Mouse (Mus musculus) limb, embryonic 12.5 days (tissue): ENCODE results near the gene Mogs. TPM values are rescaled to one million over a fixed set of nuclear protein-coding genes. Genes with fewer than 3 reads are reported as not detected.
"Not testable (repeated sequence)": the region's sequence is repeated elsewhere in the genome, so short reads cannot be mapped to it uniquely, and the experiment has no call there.

Source experiments
- ATAC-seq: fragments of 200-750 bp; cut with Nextera tagmentation; 2 replicates; pipeline ENCODE4 v1.8.0; 2017; ENCODE audit warnings: low read depth, moderate TSS enrichment; ENCODE audit not compliant: insufficient number of reproducible peaks, insufficient read depth, low FRiP score, low TSS enrichment
- H3K27ac ChIP-seq: fragments of 300-500 bp; sonication (generic); 2 replicates; pipeline ENCODE4 v1.5.1; 2016; ENCODE audit warnings: mild to moderate bottlenecking, moderate library complexity
- H3K27me3 ChIP-seq: fragments of 300-500 bp; sonication (generic); 2 replicates; pipeline ENCODE4 v1.6.1; 2016; ENCODE audit warnings: mild to moderate bottlenecking, moderate library complexity
- H3K36me3 ChIP-seq: fragments of 300-500 bp; sonication (generic); 2 replicates; pipeline ENCODE4 v1.6.1; 2016; ENCODE audit warnings: mild to moderate bottlenecking, moderate library complexity
- H3K4me1 ChIP-seq: fragments of 300-500 bp; sonication (generic); replicated peaks from 2 replicates; pipeline ENCODE4 v1.6.1; 2016
- H3K4me2 ChIP-seq: fragments of 300-500 bp; sonication (generic); 2 replicates; pipeline ENCODE4 v1.6.1; 2016; ENCODE audit warnings: mild to moderate bottlenecking, moderate library complexity
- H3K4me3 ChIP-seq: fragments of 300-500 bp; sonication (generic); replicated peaks from 2 replicates; pipeline ENCODE4 v1.5.1; 2016; ENCODE audit warnings: mild to moderate bottlenecking
- H3K9ac ChIP-seq: fragments of 300-500 bp; sonication (generic); replicated peaks from 2 replicates; pipeline ENCODE4 v1.6.1; 2016; ENCODE audit warnings: mild to moderate bottlenecking, moderate library complexity
- H3K9me3 ChIP-seq: fragments of 300-500 bp; sonication (generic); 2 replicates; pipeline ENCODE4 v1.6.1; 2016; ENCODE audit warnings: mild to moderate bottlenecking, moderate library complexity
- WGBS: fragments of 180-500 bp; shearing (Covaris S2); methylation state at CpG from one replicate; pipeline ENCODE4 v1.1.7; 2016; 5-methylcytosine and 5-hydroxymethylcytosine counted together
- polyA plus RNA-seq: library from polyadenylated mRNA; unstranded; fragments of >200 nt; fragmentation: Nextera tagmentation; extraction: Ambion mirVana; gene quantifications from 2 replicates; pipeline ENCODE4 v1.2.1, GENCODE M21; 2016

Gene Mogs
- polyA plus RNA-seq, 1 experiment from 2014 or later, result 55.3 TPM

- Histone ChIP-seq H3K4me2 (peak overlapping the region; percentile 86), H3K9me3 (no peaks in the 10 kb centered on the region), H3K4me3 (peak overlapping the region; percentile 57), H3K36me3 (peaks cover 30% of the 10 kb centered on the region), H3K4me1 (peaks cover 21% of the 10 kb centered on the region), H3K27ac (no peak overlapping the region), H3K27me3 (peaks cover 10% of the 10 kb centered on the region), H3K9ac (peak overlapping the region; percentile 67)
- 8% methylated on average over 23 of the region's 23 CpGs for WGBS
- ATAC-seq, result peak; percentile 21; the same call in 1 of the 2 replicates
Observed at GRCm38 (mm10) chr6:83155552-83156238, 40.4 kb downstream of the Mogs start.

- Histone ChIP-seq H3K4me3 (peak within 1 kb of the TSS; percentile 57), H3K27me3 (peaks cover 16% of the 10 kb centered on the region), H3K9ac (peak within 1 kb of the TSS; percentile 67), H3K9me3 (no peaks in the 10 kb centered on the region), H3K27ac (no peak within 1 kb of the TSS), H3K36me3 (peaks cover 24% of the 10 kb centered on the region), H3K4me2 (peak within 1 kb of the TSS; percentile 86), H3K4me1 (peaks cover 21% of the 10 kb centered on the region)
- 2% methylated on average over 32 of the region's 32 CpGs for WGBS
- ATAC-seq, result peak; percentile 89
Observed at GRCm38 (mm10) chr6:83156259-83156684, 41.0 kb downstream of the Mogs start, which contains the start of the genes Wdr54 and 1700003E16Rik. Gene Wdr54, minus strand, starts transcription at chr6:83156397. Gene 1700003E16Rik, plus strand, starts transcription at chr6:83156404.

- not testable (repeated sequence) for ATAC-seq, H3K36me3 ChIP-seq, H3K9ac ChIP-seq, H3K9me3 ChIP-seq, H3K27ac ChIP-seq, H3K4me3 ChIP-seq, H3K4me2 ChIP-seq
- Histone ChIP-seq H3K4me1 (peaks cover 30% of the 10 kb centered on the region), H3K27me3 (peaks cover 36% of the 10 kb centered on the region)
- WGBS, result 17% methylated on average over 3 of the region's 3 CpGs
Observed at GRCm38 (mm10) chr6:83159456-83159855, 44.2 kb downstream of the Mogs start.

- Histone ChIP-seq H3K4me1 (peaks cover 24% of the 10 kb centered on the region), H3K27ac (no peak overlapping the region), H3K9me3 (no peaks in the 10 kb centered on the region), H3K4me2 (peak overlapping the region; percentile 75), H3K36me3 (no peaks in the 10 kb centered on the region), H3K4me3 (peak overlapping the region; percentile 46), H3K27me3 (peaks cover 36% of the 10 kb centered on the region), H3K9ac (peak overlapping the region; percentile 58)
- WGBS, result 8% methylated on average over 19 of the region's 19 CpGs
- ATAC-seq, result no peak
Observed at GRCm38 (mm10) chr6:83161442-83161841, 46.1 kb downstream of the Mogs start.

- Histone ChIP-seq H3K4me1 (peaks cover 30% of the 10 kb centered on the region), H3K36me3 (no peaks in the 10 kb centered on the region), H3K9ac (peak overlapping the region; percentile 58), H3K4me3 (peak overlapping the region; percentile 46), H3K27me3 (peaks cover 36% of the 10 kb centered on the region), H3K27ac (no peak overlapping the region), H3K4me2 (peak overlapping the region; percentile 75), H3K9me3 (no peaks in the 10 kb centered on the region)
- WGBS, result under 1% methylated on average over 49 of the region's 49 CpGs
- ATAC-seq, result no peak
Observed at GRCm38 (mm10) chr6:83161921-83162641, 46.8 kb downstream of the Mogs start.

- WGBS, result 2% methylated on average over 8 of the region's 8 CpGs
- H3K27ac ChIP-seq, result no peak overlapping the region
- H3K4me2 ChIP-seq, result peak overlapping the region; percentile 75
- ATAC-seq, result no peak
- H3K9me3 ChIP-seq, result no peaks in the 10 kb centered on the region
- H3K4me3 ChIP-seq, result peak overlapping the region; percentile 46
- H3K4me1 ChIP-seq, result peaks cover 34% of the 10 kb centered on the region
- H3K9ac ChIP-seq, result peak overlapping the region; percentile 58
- H3K36me3 ChIP-seq, result no peaks in the 10 kb centered on the region
- H3K27me3 ChIP-seq, result peaks cover 36% of the 10 kb centered on the region
Observed at GRCm38 (mm10) chr6:83162701-83163100, 47.4 kb downstream of the Mogs start.

GRCm38 (mm10) chr6:83165026-83165606, 49.8 kb downstream of the Mogs start:
- H3K9ac ChIP-seq, result peak overlapping the region; percentile 89
- 7% methylated on average over 6 of the region's 6 CpGs for WGBS
- H3K9me3 ChIP-seq, result no peaks in the 10 kb centered on the region
- no peak for ATAC-seq
- H3K27me3 ChIP-seq, result peaks cover 32% of the 10 kb centered on the region
- peak overlapping the region; percentile 83 for H3K4me3 ChIP-seq
- peak overlapping the region; percentile 78 for H3K4me2 ChIP-seq
- 0 out of 2 replicates have a peak overlapping the region, but pooled peaks have one; percentile 37 for H3K27ac ChIP-seq
- peaks cover 34% of the 10 kb centered on the region for H3K4me1 ChIP-seq
- H3K36me3 ChIP-seq, result no peaks in the 10 kb centered on the region

GRCm38 (mm10) chr6:83165607-83166242, 50.4 kb downstream of the Mogs start, which contains the start of gene Dctn1:
Gene Dctn1, plus strand, starts transcription at chr6:83165920.
- peak within 1 kb of the TSS; percentile 83 for H3K27ac ChIP-seq
- H3K4me2 ChIP-seq, result peak within 1 kb of the TSS; percentile 78
- WGBS, result under 1% methylated on average over 53 of the region's 58 CpGs
- peak within 1 kb of the TSS; percentile 83 for H3K4me3 ChIP-seq
- peak within 1 kb of the TSS; percentile 89 for H3K9ac ChIP-seq
- no peaks in the 10 kb centered on the region for H3K36me3 ChIP-seq
- H3K27me3 ChIP-seq, result peaks cover 26% of the 10 kb centered on the region
- no peaks in the 10 kb centered on the region for H3K9me3 ChIP-seq
- H3K4me1 ChIP-seq, result peaks cover 34% of the 10 kb centered on the region
- peak; percentile 48; the same call in 1 of the 2 replicates for ATAC-seq

- Histone ChIP-seq H3K27me3 (peaks cover 21% of the 10 kb centered on the region), H3K9me3 (no peaks in the 10 kb centered on the region), H3K36me3 (no peaks in the 10 kb centered on the region), H3K27ac (peak overlapping the region; percentile 83), H3K4me3 (peak overlapping the region; percentile 83), H3K9ac (peak overlapping the region; percentile 89), H3K4me2 (peak overlapping the region; percentile 78), H3K4me1 (peaks cover 34% of the 10 kb centered on the region)
- peak; percentile 8; the same call in 1 of the 2 replicates for ATAC-seq
- under 1% methylated on average over 12 of the region's 12 CpGs for WGBS
Observed at GRCm38 (mm10) chr6:83166243-83166630, 50.9 kb downstream of the Mogs start.
